Mouse (Mus musculus) layer of hippocampus, adult 9-11 months (tissue): ENCODE measurements at regions not wholly inside any gene's neighbourhood (a gene's known extent, or its start where the extent isn't known, plus 50 kb on each side); places are given as distances from the start of the nearest gene placed in this dataset.
A peak's percentile ranks its signal among the peaks of the same experiment; 100 is the strongest.

Source experiments
- DNase-seq: peaks from one replicate; pipeline ENCODE4 v3.0.0; 2022

DNA sequence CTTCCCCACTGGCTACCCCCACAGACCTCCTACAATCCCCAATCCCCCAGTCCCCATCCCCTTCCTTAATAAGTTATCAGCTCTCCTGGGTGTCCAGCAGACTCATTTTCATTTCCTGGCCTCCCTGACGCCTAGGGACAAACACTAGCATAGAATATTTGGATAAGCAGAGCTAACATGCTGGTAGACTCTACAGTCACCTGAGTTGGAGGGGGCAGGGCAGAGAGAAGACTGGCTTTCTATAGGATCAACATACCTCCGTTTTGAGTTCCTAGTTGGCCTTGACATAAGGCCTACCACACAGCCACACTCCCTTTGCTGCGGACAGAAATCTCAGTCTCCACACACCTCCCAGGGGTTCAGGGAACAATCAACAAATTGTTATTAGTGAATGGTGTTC lies 205.2 kb upstream of the Rreb1 start:
- no peak for DNase-seq

DNA sequence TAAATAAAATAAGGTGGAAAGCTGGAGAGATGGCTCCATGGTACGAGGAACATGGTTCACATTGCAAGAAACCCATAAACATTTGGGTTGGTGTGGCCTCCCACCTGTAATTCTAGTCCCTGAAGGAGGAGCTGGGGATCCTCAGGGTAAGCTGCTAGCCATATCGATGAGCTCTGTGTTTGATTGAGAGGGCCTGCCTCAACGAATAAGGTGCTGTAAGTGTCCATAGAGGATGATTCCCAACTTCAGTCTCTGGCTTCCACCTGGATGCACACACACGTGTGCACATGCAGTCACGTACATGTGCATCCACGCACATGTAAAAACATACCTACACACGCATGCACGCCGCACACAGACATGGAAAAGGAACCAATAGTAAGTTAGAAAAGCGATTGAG lies 199.0 kb upstream of the Rreb1 start:
- no peak for DNase-seq

DNA sequence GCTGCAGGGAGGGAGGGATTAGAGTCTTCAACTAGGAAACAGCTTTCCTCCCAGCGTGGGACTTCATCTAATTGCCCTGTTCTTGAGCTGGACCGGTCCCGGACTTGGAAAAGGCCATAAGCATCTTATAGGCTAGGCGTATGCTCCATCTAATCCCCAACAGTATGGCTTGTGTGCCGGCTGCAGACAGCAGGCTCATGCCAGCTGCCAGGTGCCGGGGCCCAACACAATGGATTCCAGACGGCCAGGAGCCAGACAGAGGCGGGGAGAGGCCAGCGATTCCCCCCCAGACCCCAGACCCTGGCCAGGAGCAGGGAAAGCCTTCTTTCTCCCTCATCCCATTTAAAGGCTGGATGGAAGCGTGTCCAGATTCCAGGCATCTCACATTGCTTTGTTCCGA lies 198.4 kb upstream of the Rreb1 start:
- DNase-seq: no peak

DNA sequence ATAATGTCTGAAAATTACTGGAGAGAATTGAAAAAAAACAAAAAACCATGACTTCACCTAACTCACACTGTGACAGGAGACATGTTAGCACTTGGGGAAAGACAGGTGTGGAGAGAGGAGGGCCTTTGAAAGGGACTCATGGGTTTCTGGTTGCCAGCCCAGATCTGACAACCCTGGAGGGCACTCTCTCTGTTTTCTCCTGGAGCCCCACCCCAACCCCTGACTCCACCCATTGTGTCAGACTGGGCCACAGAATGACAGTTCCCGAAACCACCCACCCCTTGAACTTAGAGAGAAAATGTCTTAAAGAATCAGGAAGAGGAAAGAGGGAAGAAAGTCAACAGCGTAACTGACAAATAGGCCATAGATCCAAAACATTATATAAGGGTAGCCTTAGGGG lies 197.4 kb upstream of the Rreb1 start:
- no peak for DNase-seq

DNA sequence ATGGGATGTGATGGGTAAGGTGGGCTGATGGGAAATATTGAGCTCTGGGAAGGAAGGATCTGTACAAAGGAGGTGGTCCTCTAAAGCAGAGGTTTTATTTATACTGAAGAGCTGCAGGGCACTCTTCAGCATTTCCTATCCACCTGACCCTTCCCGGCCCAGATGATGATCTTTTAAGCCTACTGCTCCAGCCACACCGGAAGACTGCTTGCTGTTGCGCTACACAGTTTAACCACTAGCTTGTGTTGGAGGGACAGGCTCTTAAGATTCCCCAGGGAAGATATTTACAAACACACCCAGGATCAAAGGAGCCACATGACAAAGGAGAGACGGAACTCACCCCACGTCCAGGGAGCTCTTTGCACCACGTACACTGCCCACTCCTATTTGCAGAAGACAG lies 196.8 kb upstream of the Rreb1 start:
- DNase-seq: no peak

DNA sequence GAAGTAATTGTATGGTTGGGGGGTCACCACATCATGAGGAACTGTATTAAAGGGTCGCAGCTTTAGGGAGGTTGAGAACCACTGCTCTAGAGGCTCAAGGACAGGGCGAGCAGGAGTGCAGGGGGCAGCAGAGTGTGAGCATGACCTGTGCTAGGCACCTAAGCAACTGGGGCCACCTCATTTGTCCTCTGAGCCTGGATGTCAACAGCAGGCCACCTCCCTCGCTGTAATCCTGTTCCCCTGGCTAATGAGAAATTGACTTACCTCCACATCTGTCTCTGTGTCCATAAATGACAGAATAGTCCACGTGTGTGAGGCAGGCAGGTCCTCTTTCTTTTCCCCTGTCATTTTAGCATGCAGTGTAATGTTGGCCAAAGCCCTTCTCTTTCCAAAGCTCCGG lies 192.7 kb upstream of the Rreb1 start:
- no peak for DNase-seq

DNA sequence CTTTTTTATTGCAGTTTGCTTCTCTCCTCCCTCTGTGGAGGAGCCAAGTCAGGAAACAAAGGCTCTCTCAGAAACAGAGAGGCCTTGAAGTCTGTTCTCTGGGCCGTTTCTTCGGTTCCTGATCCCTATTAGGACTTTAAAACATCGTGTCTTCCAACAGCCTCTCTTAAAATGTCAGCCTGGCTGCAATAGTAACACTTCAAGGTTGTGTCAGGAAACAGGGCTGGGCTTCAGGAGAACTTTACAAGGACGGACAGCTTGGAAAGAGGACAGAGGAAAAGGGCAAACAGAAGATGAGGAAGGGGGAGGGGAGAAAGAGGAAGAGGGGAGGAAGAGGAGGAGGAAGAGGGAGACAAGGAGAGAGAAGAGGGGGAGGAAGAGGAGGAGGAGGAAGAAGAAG lies 191.7 kb upstream of the Rreb1 start:
- DNase-seq: no peak

GRCm38 (mm10) chr13:37587911-37588310 lies 190.3 kb upstream of the Rreb1 start:
- no peak for DNase-seq

DNA sequence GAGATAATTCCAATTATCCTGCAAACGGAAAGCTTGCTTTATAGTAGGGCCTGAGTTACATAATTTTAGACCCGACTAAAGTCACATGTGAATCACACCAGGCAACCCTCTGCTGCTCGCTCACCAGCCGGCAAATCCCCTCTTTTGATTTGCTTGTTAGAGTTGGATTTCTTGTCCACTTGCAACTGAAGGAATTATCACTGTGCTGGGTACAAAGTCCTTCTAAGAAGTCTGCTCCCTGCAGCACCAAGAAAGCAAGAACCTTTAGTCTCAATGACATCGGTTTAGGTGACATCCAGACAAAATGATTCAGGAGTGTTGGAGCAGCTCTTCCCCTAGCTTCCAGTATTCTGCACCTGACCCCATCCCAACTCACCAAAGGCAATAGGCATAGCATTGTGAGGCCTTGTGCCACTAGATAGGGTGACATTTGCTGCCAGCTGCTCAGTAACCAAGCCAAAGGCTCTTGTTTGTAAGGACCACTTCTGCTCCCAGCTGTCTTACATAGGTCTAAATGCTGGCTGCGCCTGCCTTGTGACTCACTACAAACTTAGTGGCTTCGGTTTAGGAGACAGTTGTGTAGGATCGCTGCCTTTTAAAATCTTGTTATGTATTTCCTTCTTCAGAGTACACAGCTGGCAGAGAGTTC lies 189.5 kb upstream of the Rreb1 start:
- DNase-seq: no peak

- no peak for DNase-seq
Measured at GRCm38 (mm10) chr13:37592149-37592548, 186.1 kb upstream of the Rreb1 start.

GRCm38 (mm10) chr13:37595196-37595595 lies 183.0 kb upstream of the Rreb1 start:
- DNase-seq: peak; percentile 23

- no peak for DNase-seq
Measured at GRCm38 (mm10) chr13:37597575-37597974, 180.6 kb upstream of the Rreb1 start.

- DNase-seq: no peak
Measured at GRCm38 (mm10) chr13:37598165-37598775, 179.9 kb upstream of the Rreb1 start.

GRCm38 (mm10) chr13:37599679-37600078 lies 178.5 kb upstream of the Rreb1 start:
- DNase-seq: no peak

DNA sequence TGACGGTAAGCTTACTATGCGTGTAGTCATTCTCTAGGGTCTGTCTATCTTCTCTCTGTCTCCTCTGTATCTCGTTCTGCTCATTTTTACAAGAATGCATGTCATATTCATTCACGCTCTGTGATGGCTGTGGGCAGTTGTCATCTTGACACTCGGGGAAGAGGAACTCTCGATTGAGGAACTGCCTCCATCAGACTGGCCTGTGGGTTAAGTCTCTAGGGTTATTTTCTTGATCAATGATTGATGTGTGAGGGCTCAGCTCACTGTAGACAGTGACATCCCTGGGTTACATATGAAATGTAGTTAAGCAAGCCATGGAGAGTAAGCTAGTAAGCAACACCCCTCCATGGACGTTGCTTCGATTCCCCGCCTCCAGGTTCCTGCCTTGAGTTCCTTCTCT lies 178.0 kb upstream of the Rreb1 start:
- no peak for DNase-seq

DNA sequence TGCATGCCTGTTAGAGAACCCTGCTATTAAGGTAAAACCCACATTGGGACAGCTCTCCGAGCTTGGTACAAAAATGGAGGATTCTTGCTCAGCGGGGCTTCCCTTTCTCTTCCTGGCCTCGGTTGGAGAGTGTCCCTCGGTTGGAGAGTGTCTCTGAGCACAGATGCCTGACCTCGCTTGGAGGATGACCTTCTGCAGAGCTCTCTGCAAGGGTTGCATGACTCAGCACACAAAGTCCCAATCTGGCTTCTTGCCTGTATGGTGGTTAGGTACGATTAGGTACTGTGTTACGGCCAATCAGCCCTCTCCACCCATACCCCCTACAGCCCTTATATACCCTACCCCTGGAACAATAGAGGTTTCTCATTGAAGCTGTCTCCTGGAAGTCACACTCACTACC lies 177.1 kb upstream of the Rreb1 start:
- DNase-seq: no peak

DNA sequence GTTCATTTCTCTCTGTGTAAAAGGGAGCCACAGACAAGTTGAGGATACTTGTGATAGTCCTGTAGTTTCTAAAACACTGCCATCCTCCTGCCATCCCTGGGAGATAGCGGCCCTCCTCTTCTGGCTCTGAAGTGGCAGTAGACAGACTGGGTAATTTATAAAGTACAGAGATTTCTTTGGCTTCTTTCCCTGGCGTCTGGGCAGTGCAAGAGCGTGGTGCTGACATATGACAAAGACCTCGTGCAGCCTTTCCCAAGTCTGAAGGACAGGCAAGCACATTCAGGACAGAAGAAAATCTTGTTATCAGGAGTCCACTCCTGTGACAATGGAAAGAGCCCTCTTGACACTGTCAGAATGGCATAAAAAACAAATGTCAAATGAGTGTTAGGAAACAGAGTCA lies 175.9 kb upstream of the Rreb1 start:
- DNase-seq: no peak

- DNase-seq: no peak
Measured at GRCm38 (mm10) chr13:37603226-37603994, 174.8 kb upstream of the Rreb1 start.

DNA sequence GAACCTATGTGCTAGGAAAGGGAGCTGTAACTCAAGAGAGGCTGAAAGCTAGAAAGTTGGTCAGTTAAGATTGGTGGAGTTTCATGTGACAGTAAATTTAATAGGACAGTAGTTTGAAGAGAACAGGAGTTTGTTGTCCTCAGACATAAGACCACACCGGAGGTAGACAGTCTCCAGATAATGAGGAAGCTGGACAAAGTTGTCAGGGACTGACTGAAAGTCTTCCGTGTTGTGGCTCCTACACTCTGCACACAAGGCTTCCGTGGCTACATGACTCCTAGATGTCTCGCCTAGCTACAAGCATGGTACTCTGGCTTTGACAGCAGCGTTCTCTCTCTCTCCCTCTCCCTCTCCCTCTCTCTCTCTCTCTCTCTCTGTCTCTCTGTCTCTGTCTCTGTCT lies 171.9 kb upstream of the Rreb1 start:
- no peak for DNase-seq

- DNase-seq: peak; percentile 56
Measured at GRCm38 (mm10) chr13:37609085-37609484, 169.1 kb upstream of the Rreb1 start.

- DNase-seq: no peak
Measured at GRCm38 (mm10) chr13:37611387-37611786, 166.8 kb upstream of the Rreb1 start.

DNA sequence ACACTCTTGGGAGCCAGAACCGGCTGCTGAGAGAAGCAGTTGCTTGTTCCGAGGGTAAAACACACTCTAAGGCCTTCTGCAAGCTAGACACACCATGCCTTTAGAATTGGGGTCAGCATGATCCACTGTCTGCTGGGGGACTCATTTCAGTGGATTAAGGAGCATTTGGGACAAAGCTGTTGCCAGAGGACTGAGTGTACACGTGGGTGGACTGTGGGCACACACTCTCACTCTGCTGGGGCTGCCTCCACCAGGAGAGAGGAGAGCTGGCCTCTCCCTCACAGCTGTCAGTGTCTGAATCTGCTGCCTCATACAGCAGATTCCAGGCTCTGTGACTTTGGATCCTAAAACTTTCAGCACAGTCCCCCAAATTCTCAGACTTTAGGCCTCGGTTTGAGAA lies 161.2 kb upstream of the Rreb1 start:
- peak; percentile 24 for DNase-seq

- peak; percentile 83 for DNase-seq
Measured at GRCm38 (mm10) chr13:37619841-37620725, 158.1 kb upstream of the Rreb1 start.
